Mouse (Mus musculus) kidney, postnatal 0 days (tissue): ENCODE results near the gene Birc3. TPM values are rescaled to one million over a fixed set of nuclear protein-coding genes. Genes with fewer than 3 reads are reported as not detected.
"Not testable (repeated sequence)": the region's sequence is repeated elsewhere in the genome, so short reads cannot be mapped to it uniquely, and the experiment has no call there.

ENCODE experiments used
- ATAC-seq: fragments of 200-750 bp; cut with Nextera tagmentation; replicated peaks from 2 replicates; pipeline ENCODE4 v1.8.0; 2017; ENCODE audit warnings: low read depth, moderate number of reproducible peaks, moderate TSS enrichment, moderate library complexity; ENCODE audit not compliant: low FRiP score
- DNase-seq: peaks from one replicate; pipeline ENCODE4 v3.0.0-alpha.2; 2016; ENCODE audit warnings: low spot score
- H3K27ac ChIP-seq: fragments of 300-500 bp; sonication (generic); 2 replicates; pipeline ENCODE4 v1.5.1; 2014; ENCODE audit warnings: mild to moderate bottlenecking
- H3K27me3 ChIP-seq: fragments of 300-500 bp; sonication (generic); 2 replicates; pipeline ENCODE4 v1.6.1; 2014; ENCODE audit warnings: low read length, mixed read lengths; ENCODE audit not compliant: insufficient read depth
- H3K36me3 ChIP-seq: fragments of 300-500 bp; sonication (generic); 2 replicates; pipeline ENCODE4 v1.6.1; 2014; ENCODE audit warnings: low read length, mixed read lengths; ENCODE audit not compliant: insufficient read depth
- H3K4me1 ChIP-seq: fragments of 300-500 bp; sonication (generic); replicated peaks from 2 replicates; pipeline ENCODE4 v1.6.1; 2014; ENCODE audit warnings: antibody characterized with exemption, low read length, mixed read lengths; ENCODE audit not compliant: insufficient read depth
- H3K4me2 ChIP-seq: fragments of 300-500 bp; sonication (generic); 2 replicates; pipeline ENCODE4 v1.6.1; 2014; ENCODE audit warnings: mild to moderate bottlenecking, low read length, moderate library complexity, mixed read lengths
- H3K4me3 ChIP-seq: fragments of 300-500 bp; sonication (generic); replicated peaks from 2 replicates; pipeline ENCODE4 v1.5.1; 2014; ENCODE audit warnings: low read depth, low read length
- H3K9ac ChIP-seq: fragments of 300-500 bp; sonication (generic); 2 replicates; pipeline ENCODE4 v1.6.1; 2014; ENCODE audit warnings: low read depth, low read length
- H3K9me3 ChIP-seq: fragments of 300-500 bp; sonication (generic); replicated peaks from 2 replicates; pipeline ENCODE4 v1.6.1; 2016; ENCODE audit warnings: low read length, inconsistent platforms, mixed read lengths
- CTCF ChIP-seq: IDR thresholded peaks from 2 replicates; pipeline ENCODE4 v1.5.1; 2016; ENCODE audit warnings: antibody characterized with exemption, low read depth, mild to moderate bottlenecking, moderate library complexity
- WGBS: fragments of 180-500 bp; shearing (Covaris S2); extraction: QIAGEN DNeasy Blood & Tissue Kit; methylation state at CpG from one replicate; pipeline ENCODE4 v1.1.7; 2014; 5-methylcytosine and 5-hydroxymethylcytosine counted together
- polyA plus RNA-seq: library from polyadenylated mRNA; unstranded; fragments of >200 nt; fragmentation: Nextera tagmentation; extraction: Ambion mirVana; gene quantifications from 2 replicates; pipeline ENCODE4 v1.2.1, GENCODE M21; 2015

Gene Birc3
- polyA plus RNA-seq, 1 experiment from 2014 or later, result 5.3 TPM

DNA sequence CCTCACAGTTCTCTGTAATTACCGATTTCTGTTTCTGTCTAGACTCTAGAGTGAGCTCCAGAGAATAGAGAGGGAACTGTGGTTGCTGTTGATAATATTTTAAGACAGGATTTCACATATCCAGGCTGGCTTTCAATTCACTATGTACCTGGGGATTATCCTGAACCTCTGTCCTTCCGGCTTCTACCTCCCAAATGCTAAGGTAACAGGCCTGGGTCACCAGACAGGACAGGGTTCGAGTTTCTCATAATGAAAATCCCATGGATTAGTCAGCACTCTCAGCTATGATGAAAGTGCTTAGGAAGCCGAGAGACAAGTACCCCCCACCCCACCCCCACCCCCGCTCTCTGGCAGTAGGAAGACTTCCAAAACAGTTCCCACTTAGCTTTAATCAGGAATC, 30.8 kb upstream of the Birc3 start:
- ATAC-seq (no peak), DNase-seq (no peak)
- Histone ChIP-seq H3K4me2 (no peak overlapping the region), H3K9ac (no peak overlapping the region), H3K4me3 (no peak overlapping the region), H3K9me3 (no peaks in the 10 kb centered on the region), H3K27ac (no peak overlapping the region), H3K27me3 (no peaks in the 10 kb centered on the region), H3K4me1 (no peaks in the 10 kb centered on the region), H3K36me3 (no peaks in the 10 kb centered on the region)
- TF ChIP-seq CTCF, result no peak
- WGBS, result 71% methylated on average over 5 of the region's 5 CpGs

DNA sequence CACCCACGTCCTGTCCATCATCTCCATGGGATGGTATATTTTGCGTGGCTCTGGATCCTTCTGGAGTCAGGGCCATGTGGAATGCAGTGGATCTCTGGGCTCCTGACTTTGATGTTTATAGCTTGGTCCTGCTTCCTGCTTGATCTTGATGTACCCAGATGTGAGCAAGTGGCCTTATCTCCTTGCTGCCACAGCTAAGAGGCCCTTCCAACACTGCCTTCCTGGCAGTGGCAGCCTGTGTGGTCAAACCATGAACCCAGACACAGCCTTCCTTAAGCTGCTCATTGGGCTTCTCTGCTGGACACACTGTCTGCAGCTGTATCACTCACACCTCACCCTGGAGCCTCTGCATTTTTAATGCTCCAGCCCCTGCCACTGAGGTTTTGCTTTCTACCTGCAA, 30.3 kb upstream of the Birc3 start:
- no peaks in the 10 kb centered on the region for H3K36me3 ChIP-seq
- no peaks in the 10 kb centered on the region for H3K27me3 ChIP-seq
- no peaks in the 10 kb centered on the region for H3K9me3 ChIP-seq
- DNase-seq, result no peak
- no peak overlapping the region for H3K9ac ChIP-seq
- no peaks in the 10 kb centered on the region for H3K4me1 ChIP-seq
- ATAC-seq, result no peak
- 67% methylated on average over 2 of the region's 2 CpGs for WGBS
- no peak overlapping the region for H3K27ac ChIP-seq
- no peak for TF ChIP-seq CTCF
- no peak overlapping the region for H3K4me3 ChIP-seq
- H3K4me2 ChIP-seq, result no peak overlapping the region

DNA sequence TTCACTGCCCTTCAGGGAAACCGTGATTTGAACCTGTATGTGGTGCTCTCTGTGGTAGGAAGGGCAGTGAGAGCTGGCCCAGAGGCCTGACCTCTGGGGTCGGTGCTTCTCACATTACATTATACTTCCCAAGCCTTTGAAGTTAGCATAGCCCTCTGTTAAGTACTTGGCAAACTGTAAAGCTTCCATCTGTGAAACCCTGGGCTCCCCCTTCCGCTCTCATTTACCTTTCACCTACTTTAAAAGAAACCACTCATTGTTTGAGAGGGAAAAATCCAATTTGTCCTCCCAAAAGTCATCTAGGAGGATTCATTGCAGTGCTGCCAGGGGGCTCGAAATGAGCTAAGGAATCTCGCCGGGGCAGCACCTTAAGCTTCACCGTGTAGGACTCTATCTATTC, 29.3 kb upstream of the Birc3 start:
- H3K4me1 ChIP-seq, result no peaks in the 10 kb centered on the region
- H3K27me3 ChIP-seq, result no peaks in the 10 kb centered on the region
- peak; percentile 80 for ATAC-seq
- no peak overlapping the region for H3K27ac ChIP-seq
- H3K4me3 ChIP-seq, result no peak overlapping the region
- H3K4me2 ChIP-seq, result no peak overlapping the region
- H3K9me3 ChIP-seq, result no peaks in the 10 kb centered on the region
- no peak overlapping the region for H3K9ac ChIP-seq
- H3K36me3 ChIP-seq, result no peaks in the 10 kb centered on the region
- peak; percentile 68 for DNase-seq
- TF ChIP-seq CTCF, result no peak
- 17% methylated on average over 7 of the region's 7 CpGs for WGBS

DNA sequence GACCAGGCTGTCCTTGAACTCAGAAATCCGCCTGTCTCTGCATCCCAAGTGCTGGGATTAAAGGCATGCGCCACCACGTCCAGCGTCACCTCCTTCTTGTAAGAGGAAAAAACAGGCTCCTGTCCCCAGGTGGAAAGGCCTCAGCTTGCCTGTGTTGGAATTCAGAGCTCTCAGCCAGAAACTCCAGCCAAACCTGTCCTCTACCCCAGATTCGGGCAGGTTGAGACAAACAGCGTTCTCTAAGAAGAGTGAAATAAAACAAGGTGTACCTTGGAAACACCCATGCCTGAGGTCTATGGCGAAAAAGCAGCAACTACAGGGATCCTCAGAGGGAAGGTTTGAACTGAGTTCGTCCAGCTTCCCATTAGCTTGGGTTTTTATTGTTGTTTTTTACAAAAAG, 28.0 kb upstream of the Birc3 start:
- no peak for DNase-seq
- TF ChIP-seq CTCF, result no peak
- WGBS, result 90% methylated on average over 8 of the region's 8 CpGs

DNA sequence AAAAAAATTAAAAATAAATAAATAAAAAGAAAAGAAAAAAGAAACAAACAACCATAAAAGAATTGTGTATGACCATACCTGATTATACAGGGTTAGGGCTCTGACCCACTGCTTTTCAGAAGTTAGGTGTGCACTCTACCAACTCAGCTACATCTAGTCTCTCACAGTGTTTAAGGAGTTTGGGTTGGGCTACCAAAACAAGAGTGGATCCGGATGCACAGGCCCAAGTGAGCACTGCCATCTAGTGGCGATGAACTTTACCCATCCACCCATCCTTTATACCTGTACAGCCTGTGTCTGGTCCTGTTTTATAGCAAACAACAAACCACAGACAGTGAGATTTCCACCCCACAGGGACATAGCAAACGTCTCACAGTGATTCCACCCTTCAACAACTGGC, 24.5 kb upstream of the Birc3 start:
- H3K4me2 ChIP-seq, result no peak overlapping the region
- H3K9ac ChIP-seq, result no peak overlapping the region
- DNase-seq (peak; percentile 81), ATAC-seq (peak; percentile 77)
- H3K27me3 ChIP-seq, result no peaks in the 10 kb centered on the region
- 2% methylated on average over 3 of the region's 3 CpGs for WGBS
- H3K9me3 ChIP-seq, result no peaks in the 10 kb centered on the region
- no peak overlapping the region for H3K27ac ChIP-seq
- peak; percentile 90 for TF ChIP-seq CTCF
- H3K4me3 ChIP-seq, result no peak overlapping the region
- no peaks in the 10 kb centered on the region for H3K36me3 ChIP-seq
- H3K4me1 ChIP-seq, result no peaks in the 10 kb centered on the region

More for the DNA sequence above, 28.0 kb upstream of the Birc3 start:
- Histone ChIP-seq H3K36me3 (no peaks in the 10 kb centered on the region), H3K9ac (no peak overlapping the region), H3K27ac (no peak overlapping the region), H3K4me2 (no peak overlapping the region), H3K4me3 (no peak overlapping the region), H3K9me3 (no peaks in the 10 kb centered on the region), H3K27me3 (no peaks in the 10 kb centered on the region), H3K4me1 (no peaks in the 10 kb centered on the region)
- no peak for ATAC-seq

DNA sequence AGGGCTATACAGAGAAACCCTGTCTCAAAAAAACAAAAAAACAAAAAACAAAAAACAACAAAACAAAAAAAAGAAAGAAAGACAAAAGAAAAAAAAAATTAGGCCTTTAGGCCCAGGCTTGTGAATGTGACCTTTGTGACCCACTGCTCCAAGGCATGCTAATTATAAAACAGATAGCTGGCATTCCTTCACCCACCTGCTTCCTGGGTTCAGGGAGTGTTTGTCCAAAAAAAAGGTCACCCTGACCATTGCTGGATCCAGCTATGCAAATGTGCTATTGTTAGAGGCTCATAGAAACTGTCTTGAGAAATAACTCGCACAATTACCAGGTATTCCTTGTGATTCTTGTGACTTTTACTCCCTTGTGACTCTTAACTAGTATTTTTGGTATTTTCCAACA, 18.8 kb upstream of the Birc3 start:
- not testable (repeated sequence) for H3K4me1 ChIP-seq, H3K9me3 ChIP-seq, H3K36me3 ChIP-seq, ATAC-seq, H3K27me3 ChIP-seq, DNase-seq, H3K4me2 ChIP-seq, H3K4me3 ChIP-seq, H3K9ac ChIP-seq, H3K27ac ChIP-seq
- WGBS, result 90% methylated on average over 1 of the region's 1 CpGs

DNA sequence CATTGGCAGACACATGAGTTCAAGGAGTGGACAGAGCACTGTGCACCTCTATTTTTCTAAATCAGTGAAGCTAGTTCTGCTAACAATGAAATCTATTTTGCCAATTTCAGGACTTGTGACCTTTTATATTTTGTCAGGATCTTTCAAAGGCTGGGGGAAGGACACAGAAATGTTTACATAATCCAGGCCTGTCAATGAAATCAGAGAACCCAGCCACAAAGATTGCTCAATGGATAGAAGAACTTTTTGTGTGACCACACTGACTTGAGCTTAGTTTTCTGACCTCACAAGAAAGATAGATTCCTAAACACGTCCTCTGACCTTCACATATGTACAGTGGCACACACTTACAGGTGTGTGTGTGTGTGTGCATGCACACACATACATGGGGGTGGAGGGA, 18.2 kb upstream of the Birc3 start:
- 78% methylated on average over 1 of the region's 1 CpGs for WGBS
- no peak overlapping the region for H3K4me3 ChIP-seq

More for the DNA sequence above, 18.2 kb upstream of the Birc3 start:
- Histone ChIP-seq H3K4me1 (no peaks in the 10 kb centered on the region), H3K9ac (no peak overlapping the region), H3K27ac (no peak overlapping the region), H3K36me3 (no peaks in the 10 kb centered on the region), H3K9me3 (no peaks in the 10 kb centered on the region), H3K27me3 (no peaks in the 10 kb centered on the region), H3K4me2 (no peak overlapping the region)
- no peak for DNase-seq
- no peak for ATAC-seq
- TF ChIP-seq CTCF, result no peak
